Comparison of ENCODE assay signal across 8 mouse cellular contexts in the genomic region with DNA sequence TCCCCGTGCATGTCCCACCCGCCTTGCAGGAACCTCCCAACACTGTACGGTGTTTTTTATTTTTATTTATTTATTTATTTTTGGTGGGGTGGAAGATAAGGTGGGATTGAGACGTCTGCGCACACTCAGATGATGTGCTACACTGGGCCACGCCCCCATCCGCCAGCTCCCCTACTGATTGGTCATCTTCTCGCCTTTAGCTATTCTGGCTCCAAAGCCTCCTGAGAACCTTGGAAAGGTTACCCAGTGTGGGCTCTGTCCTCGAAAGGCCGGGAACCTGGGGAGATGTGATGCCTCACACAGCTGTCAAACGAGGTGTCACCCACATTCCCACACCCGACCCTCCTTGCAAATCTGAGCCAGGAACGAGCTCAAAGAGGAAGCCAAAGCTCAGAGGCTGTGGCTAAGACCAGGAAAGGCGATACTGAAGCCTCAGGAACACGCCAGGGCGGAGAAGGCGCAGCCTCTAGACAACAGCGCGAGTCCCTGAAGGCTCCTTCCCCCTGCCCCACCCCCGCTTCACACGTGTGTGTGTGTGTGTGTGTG. TPM values are rescaled to one million over a fixed set of nuclear protein-coding genes. Genes with fewer than 3 reads are reported as not detected.
DNase-seq lines count a peak whose midpoint lies in the region; ATAC-seq and TF ChIP-seq lines count a peak whose summit lies in the region.

No protein-coding gene starts in this region.

- 4% methylated on average over 21 of the region's 21 CpGs for WGBS in embryonic facial prominence, embryonic 13.5 days
- WGBS in hindbrain, postnatal 0 days: 6% methylated on average over 21 of the region's 21 CpGs

- no peaks in the 10 kb centered on the region for H3K9me3 ChIP-seq in embryonic facial prominence, embryonic 13.5 days
- no peaks in the 10 kb centered on the region for H3K9me3 ChIP-seq in hindbrain, postnatal 0 days (ENCODE audit: low read length)

- H3K4me2 ChIP-seq in embryonic facial prominence, embryonic 13.5 days: peak overlapping the region; percentile 65
- peak overlapping the region; percentile 72 for H3K4me2 ChIP-seq in hindbrain, postnatal 0 days (ENCODE audit: low read depth, low read length)

- TF ChIP-seq CTCF in layer of hippocampus, adult 2 months (conservative IDR thresholded peaks at IDR 0.05): no peak
- no peak for TF ChIP-seq CTCF in hindbrain, postnatal 0 days (IDR thresholded peaks at IDR 0.05; ENCODE audit: low read depth)

- ATAC-seq in embryonic facial prominence, embryonic 13.5 days (ENCODE audit: insufficient number of reproducible peaks, insufficient read depth, low FRiP score, low TSS enrichment, low read depth): no peak
- peak; percentile 75 for ATAC-seq in hindbrain, postnatal 0 days
- peak; percentile 28; the same call in 1 of the 2 replicates for ATAC-seq in megakaryocyte-erythroid progenitor cell, adult 5-6 weeks (replicated peaks; ENCODE audit: low FRiP score, low TSS enrichment, poor library complexity, severe bottlenecking)

- peaks cover 61% of the 10 kb centered on the region for H3K27me3 ChIP-seq in embryonic facial prominence, embryonic 13.5 days
- no peaks in the 10 kb centered on the region for H3K27me3 ChIP-seq in hindbrain, postnatal 0 days (ENCODE audit: insufficient read depth, low read length)

- peak overlapping the region; percentile 51 for H3K9ac ChIP-seq in embryonic facial prominence, embryonic 13.5 days
- H3K9ac ChIP-seq in hindbrain, postnatal 0 days (replicated peaks; ENCODE audit: low read length): peak overlapping the region; percentile 58

- H3K4me3 ChIP-seq in layer of hippocampus, adult 2 months: peak overlapping the region; percentile 52
- peak overlapping the region; percentile 32 for H3K4me3 ChIP-seq in embryonic facial prominence, embryonic 13.5 days
- H3K4me3 ChIP-seq in hindbrain, postnatal 0 days (ENCODE audit: low read length): peak overlapping the region; percentile 38

- H3K27ac ChIP-seq in layer of hippocampus, adult 2 months: peak overlapping the region; percentile 83
- no peak overlapping the region for H3K27ac ChIP-seq in embryonic facial prominence, embryonic 13.5 days
- H3K27ac ChIP-seq in hindbrain, postnatal 0 days: peak overlapping the region; percentile 78

- no peak for DNase-seq in layer of hippocampus, adult 2 months (ENCODE audit: low spot score in 2 of 2)
- DNase-seq in layer of hippocampus, postnatal 14 days (ENCODE audit: low spot score in 2 of 2): no peak
- peak; percentile 73 for DNase-seq in ZHBTc4 (ENCODE audit: low read depth, low spot score)
- DNase-seq in hindbrain, postnatal 0 days (ENCODE audit: low spot score): peak; percentile 87
- DNase-seq in thymus, postnatal 4 days: peak; percentile 68
- DNase-seq in left cerebral cortex, adult 11 months (ENCODE audit: low spot score): no peak

- H3K4me1 ChIP-seq in embryonic facial prominence, embryonic 13.5 days: peaks cover 19% of the 10 kb centered on the region
- H3K4me1 ChIP-seq in hindbrain, postnatal 0 days (ENCODE audit: insufficient read depth, low read length): peaks cover 12% of the 10 kb centered on the region

- H3K36me3 ChIP-seq in embryonic facial prominence, embryonic 13.5 days: no peaks in the 10 kb centered on the region
- H3K36me3 ChIP-seq in hindbrain, postnatal 0 days (ENCODE audit: insufficient read depth, low read length): no peaks in the 10 kb centered on the region

RNA-seq across cellular contexts. Expression of gene Fcho1, which starts 2.8 kb away (rescaled TPM):
- 100 to 1,000 TPM; 101 to 112 TPM for total RNA-seq in layer of hippocampus, adult 2 months (2021)
- total RNA-seq in layer of hippocampus, postnatal 14 days (2021): 10 to 100 TPM; 83.1 to 86.4 TPM
- polyA plus RNA-seq in embryonic facial prominence, embryonic 13.5 days (2015; fragmentation: Nextera tagmentation; extraction: Ambion mirVana): 4.3 and 5.5 TPM in 2 replicates
- 84.2 and 99.0 TPM in 2 replicates for total RNA-seq in hindbrain, postnatal 0 days (2014; rRNA removed)
- 62.2 and 65.8 TPM in 2 replicates for polyA plus RNA-seq in hindbrain, postnatal 0 days (2015; fragmentation: Nextera tagmentation; extraction: Ambion mirVana)
- total RNA-seq in megakaryocyte-erythroid progenitor cell, adult 5-6 weeks (2014; fragmentation: Nextera tagmentation): 183 and 235 TPM in 2 replicates
- 68.1 and 88.4 TPM in 2 replicates for total RNA-seq in megakaryocyte-erythroid progenitor cell, adult 5-6 weeks (2017)

RNA-seq across cellular contexts. Expression of gene B3gnt3, which starts 26.7 kb away (rescaled TPM):
- total RNA-seq in layer of hippocampus, adult 2 months (2021): under 1 TPM; 0.72 to 0.81 TPM
- total RNA-seq in layer of hippocampus, postnatal 14 days (2021): under 1 TPM; 0.23 to 0.48 TPM
- 0.63 and 0.89 TPM in 2 replicates for polyA plus RNA-seq in embryonic facial prominence, embryonic 13.5 days (2015; fragmentation: Nextera tagmentation; extraction: Ambion mirVana)
- total RNA-seq in hindbrain, postnatal 0 days (2014; rRNA removed): 0.42 and 0.50 TPM in 2 replicates
- polyA plus RNA-seq in hindbrain, postnatal 0 days (2015; fragmentation: Nextera tagmentation; extraction: Ambion mirVana): 0.52 and 0.60 TPM in 2 replicates
- total RNA-seq in megakaryocyte-erythroid progenitor cell, adult 5-6 weeks (2014; fragmentation: Nextera tagmentation): 0.42 and 0.79 TPM in 2 replicates
- 0.30 and 0.99 TPM in 2 replicates for total RNA-seq in megakaryocyte-erythroid progenitor cell, adult 5-6 weeks (2017)

RNA-seq across cellular contexts. Expression of gene Insl3, which starts 39.3 kb away (rescaled TPM):
- 1 to 10 TPM in 1 of 2 experiments, not detected in 1; 2.1 TPM for total RNA-seq in layer of hippocampus, adult 2 months (2021)
- total RNA-seq in layer of hippocampus, postnatal 14 days (2021): 1 to 10 TPM; 2.6 to 3.0 TPM
- polyA plus RNA-seq in embryonic facial prominence, embryonic 13.5 days (2015; fragmentation: Nextera tagmentation; extraction: Ambion mirVana): 0.89 TPM in 1 of 2 replicates, not detected in the other
- total RNA-seq in hindbrain, postnatal 0 days (2014; rRNA removed): not detected in 2 replicates
- 1.7 and 3.4 TPM in 2 replicates for polyA plus RNA-seq in hindbrain, postnatal 0 days (2015; fragmentation: Nextera tagmentation; extraction: Ambion mirVana)
- total RNA-seq in megakaryocyte-erythroid progenitor cell, adult 5-6 weeks (2014; fragmentation: Nextera tagmentation): 6.4 and 17.6 TPM in 2 replicates
- 0.88 and 4.8 TPM in 2 replicates for total RNA-seq in megakaryocyte-erythroid progenitor cell, adult 5-6 weeks (2017)

RNA-seq across cellular contexts. Expression of gene Jak3, which starts 52.2 kb away (rescaled TPM):
- total RNA-seq in layer of hippocampus, adult 2 months (2021): 1 to 10 TPM; 5.3 TPM
- 1 to 10 TPM; 7.1 to 7.7 TPM for total RNA-seq in layer of hippocampus, postnatal 14 days (2021)
- polyA plus RNA-seq in embryonic facial prominence, embryonic 13.5 days (2015; fragmentation: Nextera tagmentation; extraction: Ambion mirVana): 3.7 and 3.9 TPM in 2 replicates
- 14.8 and 15.3 TPM in 2 replicates for total RNA-seq in hindbrain, postnatal 0 days (2014; rRNA removed)
- polyA plus RNA-seq in hindbrain, postnatal 0 days (2015; fragmentation: Nextera tagmentation; extraction: Ambion mirVana): 7.3 and 7.4 TPM in 2 replicates
- 5.2 and 10.4 TPM in 2 replicates for total RNA-seq in megakaryocyte-erythroid progenitor cell, adult 5-6 weeks (2014; fragmentation: Nextera tagmentation)
- total RNA-seq in megakaryocyte-erythroid progenitor cell, adult 5-6 weeks (2017): 1.8 and 4.5 TPM in 2 replicates

RNA-seq across cellular contexts. Expression of gene Unc13a, which starts 56.8 kb away (rescaled TPM):
- total RNA-seq in layer of hippocampus, adult 2 months (2021): 100 to 1,000 TPM; 263 to 264 TPM
- 100 to 1,000 TPM; 268 to 281 TPM for total RNA-seq in layer of hippocampus, postnatal 14 days (2021)
- polyA plus RNA-seq in embryonic facial prominence, embryonic 13.5 days (2015; fragmentation: Nextera tagmentation; extraction: Ambion mirVana): 0.87 and 1.2 TPM in 2 replicates
- 81.4 and 89.1 TPM in 2 replicates for total RNA-seq in hindbrain, postnatal 0 days (2014; rRNA removed)
- polyA plus RNA-seq in hindbrain, postnatal 0 days (2015; fragmentation: Nextera tagmentation; extraction: Ambion mirVana): 16.8 and 16.9 TPM in 2 replicates
- 0.26 and 0.64 TPM in 2 replicates for total RNA-seq in megakaryocyte-erythroid progenitor cell, adult 5-6 weeks (2014; fragmentation: Nextera tagmentation)
- 0.27 TPM in 1 of 2 replicates, not detected in the other for total RNA-seq in megakaryocyte-erythroid progenitor cell, adult 5-6 weeks (2017)

Comparison
In these comparisons a context has a peak if more than half of its experiments do, and no peak if none do; other contexts are left out.
1. DNase-seq: peak in ZHBTc4 (single experiment), hindbrain, postnatal 0 days (single experiment) and thymus, postnatal 4 days (single experiment); none in layer of hippocampus, adult 2 months (0 of 2), layer of hippocampus, postnatal 14 days (0 of 2) and left cerebral cortex, adult 11 months (single experiment).
2. Peak in every context shown above with its lines, with median percentiles within 50 percentile points of each other: H3K4me3 ChIP-seq.